Mouse (Mus musculus) intestine, embryonic 14.5 days (tissue): ENCODE measurements around the gene Ruvbl2. TPM values are rescaled to one million over a fixed set of nuclear protein-coding genes. Genes with fewer than 3 reads are reported as not detected.

Source experiments
- ATAC-seq: fragments of 200-750 bp; cut with Nextera tagmentation; replicated peaks from 2 replicates; pipeline ENCODE4 v1.8.0; 2017; ENCODE audit warnings: low read depth, moderate number of reproducible peaks, moderate TSS enrichment, moderate library complexity; ENCODE audit not compliant: low FRiP score, low TSS enrichment
- DNase-seq: peaks from one replicate; pipeline ENCODE4 v3.0.0-alpha.2; 2018; ENCODE audit warnings: low spot score
- H3K27ac ChIP-seq: fragments of 300-500 bp; sonication (generic); 2 replicates; pipeline ENCODE4 v1.5.1; 2014; ENCODE audit warnings: low read depth, mild to moderate bottlenecking, control low read depth
- H3K27me3 ChIP-seq: fragments of 300-500 bp; sonication (generic); replicated peaks from 2 replicates; pipeline ENCODE4 v1.6.1; 2014; ENCODE audit warnings: low read length, control low read depth; ENCODE audit not compliant: control insufficient read depth, insufficient read depth
- H3K36me3 ChIP-seq: fragments of 300-500 bp; sonication (generic); 2 replicates; pipeline ENCODE4 v1.6.1; 2014; ENCODE audit warnings: low read length, control low read depth; ENCODE audit not compliant: control insufficient read depth, insufficient read depth
- H3K4me1 ChIP-seq: fragments of 300-500 bp; sonication (generic); replicated peaks from 2 replicates; pipeline ENCODE4 v1.6.1; 2014; ENCODE audit warnings: low read length, control low read depth, mixed read lengths; ENCODE audit not compliant: control insufficient read depth, insufficient read depth
- H3K4me2 ChIP-seq: fragments of 300-500 bp; sonication (generic); 2 replicates; pipeline ENCODE4 v1.6.1; 2014; ENCODE audit warnings: low read length
- H3K4me3 ChIP-seq: fragments of 300-500 bp; sonication (generic); 2 replicates; pipeline ENCODE4 v1.5.1; 2014; ENCODE audit warnings: low read depth, low read length, control low read depth, mixed read lengths
- H3K9ac ChIP-seq: fragments of 300-500 bp; sonication (generic); 2 replicates; pipeline ENCODE4 v1.6.1; 2014; ENCODE audit warnings: mild to moderate bottlenecking, low read length
- H3K9me3 ChIP-seq: fragments of 300-500 bp; sonication (generic); 2 replicates; pipeline ENCODE4 v1.6.1; 2016; ENCODE audit warnings: low read length, control low read depth; ENCODE audit not compliant: control insufficient read depth
- WGBS: fragments of 180-500 bp; shearing (Covaris S2); extraction: QIAGEN DNeasy Blood & Tissue Kit; methylation state at CpG from one replicate; pipeline ENCODE4 v1.1.7; 2014; 5-methylcytosine and 5-hydroxymethylcytosine counted together
- polyA plus RNA-seq: library from polyadenylated mRNA; unstranded; fragments of >200 nt; fragmentation: Nextera tagmentation; extraction: Ambion mirVana; gene quantifications from 2 replicates; pipeline ENCODE4 v1.2.1, GENCODE M21; 2014

Ruvbl2 gene
- polyA plus RNA-seq, 1 experiment from 2014 or later = 164 TPM

GRCm38 (mm10) chr7:45413113-45413863, 24.6 kb downstream of the Ruvbl2 start, which contains the start of gene Ntf5:
Gene Ntf5 (plus strand): TSS chr7:45413695.
- DNase-seq = peak; percentile 73
- Histone ChIP-seq H3K4me3 (peak within 1 kb of the TSS; percentile 52), H3K27me3 (peaks cover 73% of the 10 kb centered on the region)

DNA sequence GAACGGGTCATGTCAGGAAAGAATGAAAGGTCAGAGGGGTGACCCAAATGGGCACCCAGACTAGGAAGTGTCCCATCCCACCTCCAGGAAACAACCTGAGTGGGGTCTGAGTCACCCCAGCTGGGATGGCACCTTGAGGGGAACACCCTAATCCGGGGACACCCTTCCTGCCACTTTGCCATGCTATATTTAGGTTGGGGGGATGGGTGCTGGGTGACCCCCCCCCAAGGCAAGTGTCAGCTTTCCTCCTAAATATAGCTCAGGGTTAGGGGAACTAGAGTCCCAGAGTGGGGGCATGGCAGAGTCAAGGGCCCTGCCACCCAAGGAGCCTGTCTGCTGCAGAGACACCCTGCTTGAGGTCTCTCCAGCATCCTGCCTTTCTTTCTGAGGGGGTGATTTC, 25.5 kb downstream of the Ruvbl2 start:
- Histone ChIP-seq H3K36me3 (no peaks in the 10 kb centered on the region), H3K4me3 (no peak overlapping the region), H3K27me3 (peaks cover 81% of the 10 kb centered on the region), H3K27ac (no peak overlapping the region), H3K4me1 (peaks cover 21% of the 10 kb centered on the region), H3K9me3 (no peaks in the 10 kb centered on the region), H3K9ac (no peak overlapping the region), H3K4me2 (no peak overlapping the region)
- no peak for ATAC-seq
- WGBS = 93% methylated on average over 2 of the region's 2 CpGs
- DNase-seq = no peak

More at GRCm38 (mm10) chr7:45413113-45413863, 24.6 kb downstream of the Ruvbl2 start, which contains the start of gene Ntf5:
- H3K9me3 ChIP-seq = no peaks in the 10 kb centered on the region
- H3K4me2 ChIP-seq = peak within 1 kb of the TSS; percentile 89
- H3K4me1 ChIP-seq = peaks cover 30% of the 10 kb centered on the region
- WGBS = under 1% methylated on average over 45 of the region's 45 CpGs
- H3K27ac ChIP-seq = peak within 1 kb of the TSS; percentile 73
- H3K9ac ChIP-seq = peak within 1 kb of the TSS; percentile 59
- H3K36me3 ChIP-seq = no peaks in the 10 kb centered on the region
- peak; percentile 57 for ATAC-seq

DNA sequence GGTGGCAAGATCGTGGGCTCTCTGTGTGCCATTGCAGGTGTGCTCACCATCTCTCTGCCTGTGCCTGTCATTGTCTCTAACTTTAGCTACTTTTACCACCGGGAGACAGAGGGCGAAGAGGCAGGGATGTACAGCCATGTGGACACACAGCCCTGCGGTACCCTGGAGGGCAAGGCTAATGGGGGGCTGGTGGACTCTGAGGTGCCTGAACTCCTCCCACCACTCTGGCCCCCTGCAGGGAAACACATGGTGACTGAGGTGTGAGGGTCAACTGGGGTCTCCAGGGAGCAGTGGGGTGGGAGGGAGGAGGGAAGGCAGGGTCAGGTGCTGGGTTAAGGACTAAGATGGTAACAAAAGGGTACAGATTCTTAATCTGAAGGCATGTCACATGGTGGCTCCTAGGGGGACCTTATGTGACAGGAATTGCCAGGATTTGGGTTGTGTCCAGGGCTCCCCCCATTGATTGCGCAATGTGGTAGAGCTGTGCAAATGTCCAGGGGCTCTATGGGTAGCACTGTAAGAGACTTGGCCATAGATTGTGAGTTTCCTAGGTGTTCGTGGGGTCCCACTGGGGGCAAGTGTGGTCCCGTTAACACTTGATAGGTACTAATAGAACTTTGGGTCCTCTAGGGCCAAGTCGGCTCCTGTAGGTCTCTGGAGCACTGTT, 28.3 kb downstream of the Ruvbl2 start:
- Histone ChIP-seq H3K4me2 (no peak overlapping the region), H3K4me3 (no peak overlapping the region), H3K9ac (no peak overlapping the region), H3K27ac (no peak overlapping the region), H3K4me1 (peaks cover 11% of the 10 kb centered on the region; the same call in 1 of the 2 replicates), H3K9me3 (no peaks in the 10 kb centered on the region), H3K27me3 (peaks cover 85% of the 10 kb centered on the region), H3K36me3 (no peaks in the 10 kb centered on the region)
- 85% methylated on average over 8 of the region's 8 CpGs for WGBS
- DNase-seq (no peak), ATAC-seq (no peak)

DNA sequence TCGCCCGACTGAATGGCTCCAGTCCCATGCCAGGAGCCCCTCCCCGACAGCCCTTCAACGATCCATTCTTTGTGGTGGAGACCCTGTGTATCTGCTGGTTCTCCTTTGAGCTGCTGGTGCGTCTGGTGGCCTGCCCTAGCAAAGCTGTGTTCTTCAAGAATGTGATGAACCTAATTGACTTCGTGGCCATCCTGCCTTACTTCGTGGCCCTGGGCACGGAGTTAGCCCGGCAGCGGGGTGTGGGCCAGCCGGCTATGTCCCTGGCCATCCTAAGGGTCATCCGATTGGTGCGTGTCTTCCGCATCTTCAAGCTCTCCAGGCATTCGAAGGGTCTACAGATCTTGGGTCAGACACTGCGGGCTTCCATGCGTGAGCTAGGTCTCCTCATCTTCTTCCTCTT, 28.9 kb downstream of the Ruvbl2 start:
- no peak for DNase-seq
- H3K4me3 ChIP-seq = no peak overlapping the region
- H3K4me1 ChIP-seq = peaks cover 4% of the 10 kb centered on the region; the same call in 1 of the 2 replicates
- H3K36me3 ChIP-seq = no peaks in the 10 kb centered on the region
- H3K9me3 ChIP-seq = no peaks in the 10 kb centered on the region
- WGBS = 86% methylated on average over 17 of the region's 17 CpGs
- H3K27ac ChIP-seq = no peak overlapping the region
- H3K4me2 ChIP-seq = no peak overlapping the region
- no peak for ATAC-seq
- H3K27me3 ChIP-seq = peaks cover 78% of the 10 kb centered on the region
- H3K9ac ChIP-seq = no peak overlapping the region

GRCm38 (mm10) chr7:45408351-45408750, 29.5 kb downstream of the Ruvbl2 start:
- DNase-seq (no peak), ATAC-seq (no peak)
- Histone ChIP-seq H3K27me3 (peaks cover 74% of the 10 kb centered on the region), H3K9ac (no peak overlapping the region), H3K36me3 (no peaks in the 10 kb centered on the region), H3K9me3 (no peaks in the 10 kb centered on the region), H3K4me2 (no peak overlapping the region), H3K4me1 (0 out of 2 replicates have a peak, but pooled peaks cover 4% of the 10 kb centered on the region), H3K27ac (no peak overlapping the region), H3K4me3 (no peak overlapping the region)
- 65% methylated on average over 7 of the region's 7 CpGs for WGBS

- Histone ChIP-seq H3K9me3 (no peaks in the 10 kb centered on the region), H3K4me3 (no peak overlapping the region), H3K27ac (no peak overlapping the region), H3K4me2 (no peak overlapping the region), H3K4me1 (0 out of 2 replicates have a peak, but pooled peaks cover 4% of the 10 kb centered on the region), H3K9ac (no peak overlapping the region), H3K27me3 (peaks cover 74% of the 10 kb centered on the region), H3K36me3 (no peaks in the 10 kb centered on the region)
- 76% methylated on average over 10 of the region's 10 CpGs for WGBS
- no peak for DNase-seq
- no peak for ATAC-seq
Measured at GRCm38 (mm10) chr7:45407836-45408235, 30.1 kb downstream of the Ruvbl2 start.

GRCm38 (mm10) chr7:45406157-45407156, 31.4 kb downstream of the Ruvbl2 start:
- DNase-seq (peak; percentile 66), ATAC-seq (no peak; the same call in 1 of the 2 replicates)
- no peak overlapping the region for H3K27ac ChIP-seq
- no peaks in the 10 kb centered on the region for H3K9me3 ChIP-seq
- peak overlapping the region; percentile 36 for H3K4me3 ChIP-seq
- H3K4me1 ChIP-seq = 0 out of 2 replicates have a peak, but pooled peaks cover 4% of the 10 kb centered on the region
- H3K9ac ChIP-seq = no peak overlapping the region; the same call in 1 of the 2 replicates
- WGBS = 1% methylated on average over 106 of the region's 114 CpGs
- H3K4me2 ChIP-seq = peak overlapping the region; percentile 52
- peaks cover 64% of the 10 kb centered on the region for H3K27me3 ChIP-seq
- H3K36me3 ChIP-seq = no peaks in the 10 kb centered on the region
